Mouse (Mus musculus) adrenal gland, postnatal 25 days (tissue): ENCODE results near the gene Lmo7. TPM values are rescaled to one million over a fixed set of nuclear protein-coding genes. Genes with fewer than 3 reads are reported as not detected.

Source experiments
- DNase-seq: peaks from one replicate; pipeline ENCODE4 v3.0.0; 2021; ENCODE audit warnings: mixed read lengths
- total RNA-seq: library from RNA; stranded (reverse); gene quantifications from 2 replicates; pipeline ENCODE4 v1.2.3, GENCODE M21; 2021

Lmo7 gene
- total RNA-seq, 1 experiment from 2014 or later, result 15.3 TPM

DNA sequence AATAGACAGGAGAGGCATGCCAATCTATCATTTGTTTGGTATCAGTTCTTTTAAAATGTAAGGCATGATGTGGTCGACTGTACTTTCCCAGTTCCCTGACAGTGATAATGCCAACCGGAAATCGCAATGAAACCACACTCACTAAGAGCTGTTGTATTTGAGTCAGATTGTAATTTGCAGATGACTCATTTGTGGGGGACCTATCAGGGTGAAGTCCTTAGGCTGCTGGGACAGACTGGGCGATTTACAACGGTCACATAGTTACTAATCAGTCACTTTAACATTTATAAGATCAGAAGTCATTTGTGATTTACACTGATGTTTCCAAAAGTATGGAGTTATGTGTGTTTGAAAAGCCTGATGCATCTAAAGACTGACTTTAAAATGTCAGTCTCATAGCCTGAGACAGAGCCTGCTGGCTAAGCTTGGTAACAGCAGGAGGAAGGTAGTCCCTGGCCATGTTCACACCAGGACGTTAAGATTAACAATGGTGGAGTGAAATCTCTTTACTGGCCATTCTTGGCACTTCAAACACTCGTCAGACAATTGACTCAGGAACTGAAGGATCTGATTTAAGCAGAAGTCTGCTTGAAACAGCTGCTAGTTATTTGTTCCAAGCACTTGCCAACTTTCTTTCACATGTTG lies 149.4 kb downstream of the Lmo7 start:
- DNase-seq, result no peak

DNA sequence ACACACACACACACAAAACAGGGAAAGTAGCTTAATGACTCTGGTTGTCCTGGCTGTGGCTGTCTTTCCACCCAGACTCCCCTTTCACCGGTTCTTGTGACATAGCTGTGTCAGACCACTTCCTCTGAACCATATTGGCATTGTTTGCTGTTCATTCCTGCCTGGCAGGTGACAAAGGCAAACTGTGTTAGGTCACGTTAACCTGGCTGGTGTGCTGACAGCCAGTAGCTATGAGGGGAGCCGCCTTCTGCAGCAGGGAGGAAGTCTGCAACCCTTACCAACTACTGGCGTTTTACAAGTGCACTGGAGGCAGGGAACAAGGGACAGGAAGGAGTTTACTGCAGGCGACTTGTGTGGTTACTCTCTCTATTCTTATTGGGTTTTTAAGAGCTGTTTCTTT lies 153.2 kb downstream of the Lmo7 start:
- DNase-seq, result no peak

DNA sequence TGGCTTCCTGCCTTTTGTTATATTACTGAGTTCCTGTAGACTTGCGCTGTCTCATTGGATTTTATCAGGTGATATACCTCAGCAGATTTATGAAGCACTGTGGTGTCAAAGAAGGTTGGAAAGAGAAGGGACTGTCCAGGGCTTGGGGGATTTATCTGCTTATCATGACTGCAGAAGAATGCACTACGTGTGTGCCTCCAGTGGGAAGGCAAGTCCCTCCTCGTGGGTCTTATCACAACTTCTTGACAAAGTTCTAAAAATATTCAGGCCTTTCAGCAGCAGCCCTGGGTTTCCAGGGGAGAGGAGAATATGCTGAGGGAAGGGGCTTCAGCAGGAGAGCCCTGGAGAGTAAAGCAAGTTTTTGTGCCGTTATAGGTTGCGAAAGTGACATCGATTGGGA lies 154.0 kb downstream of the Lmo7 start:
- no peak for DNase-seq

DNA sequence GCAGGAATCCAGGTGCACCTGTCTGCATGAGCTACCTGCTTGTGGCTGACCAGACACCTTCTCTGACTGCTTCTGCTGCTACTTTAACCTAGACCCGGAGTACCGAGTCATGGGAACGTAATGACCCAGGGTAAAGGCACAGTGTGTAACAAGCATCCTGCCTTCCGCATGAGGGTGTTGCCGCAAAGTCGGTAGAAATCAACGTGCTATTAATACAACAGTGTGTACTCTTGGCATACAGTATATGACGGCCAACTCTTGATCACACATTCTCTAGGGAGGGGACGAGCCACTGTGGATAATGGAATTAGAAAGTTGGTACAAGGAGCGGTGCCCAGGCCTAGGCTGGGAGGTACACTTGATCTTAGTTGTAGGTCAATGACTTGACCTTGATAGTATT lies 156.6 kb downstream of the Lmo7 start:
- no peak for DNase-seq

DNA sequence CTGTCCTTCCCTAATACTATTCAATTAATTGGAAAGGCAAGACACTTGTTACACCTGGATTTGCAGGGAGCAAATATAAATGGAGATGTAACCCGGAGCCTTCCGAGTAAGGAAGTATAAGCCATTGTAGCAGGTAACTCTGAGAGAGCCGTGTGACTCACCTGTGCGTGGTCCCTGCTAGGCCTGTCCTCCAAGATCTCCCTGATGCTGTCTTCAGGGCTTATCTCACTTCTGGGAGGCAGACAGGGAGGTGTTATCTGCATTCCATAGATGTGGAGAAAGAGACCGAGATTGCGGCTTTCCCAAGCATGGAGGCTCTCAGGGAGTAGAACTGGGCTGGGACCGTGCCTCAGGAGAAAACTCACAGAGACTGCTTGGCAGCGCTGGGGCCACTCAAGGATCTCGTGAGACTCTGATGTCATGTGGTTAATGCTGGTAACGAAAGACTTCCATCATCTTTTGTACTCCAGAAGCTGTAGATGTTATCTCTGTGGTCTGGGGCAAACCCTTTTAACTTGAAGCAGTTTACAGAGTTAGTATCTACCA lies 162.2 kb downstream of the Lmo7 start:
- no peak for DNase-seq

DNA sequence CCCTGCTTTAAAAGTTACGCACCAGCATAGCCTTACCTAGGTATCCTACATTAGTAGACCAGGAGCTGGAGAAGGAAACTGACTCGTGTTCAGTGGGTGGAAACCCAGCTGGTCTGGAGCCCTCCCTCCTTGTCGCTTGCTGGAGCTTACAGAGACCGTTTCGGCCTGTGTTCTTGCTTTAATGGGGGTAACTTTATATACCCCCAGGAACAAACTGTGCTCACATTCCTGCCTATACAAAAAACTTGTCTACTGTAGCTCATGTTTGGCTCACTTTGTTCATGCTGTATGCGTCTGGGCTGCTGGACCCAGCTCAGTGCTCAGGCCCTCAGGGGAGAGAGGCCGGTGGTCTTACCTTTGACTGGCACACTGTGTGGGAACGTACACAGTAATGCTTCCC lies 162.7 kb downstream of the Lmo7 start:
- DNase-seq, result no peak

DNA sequence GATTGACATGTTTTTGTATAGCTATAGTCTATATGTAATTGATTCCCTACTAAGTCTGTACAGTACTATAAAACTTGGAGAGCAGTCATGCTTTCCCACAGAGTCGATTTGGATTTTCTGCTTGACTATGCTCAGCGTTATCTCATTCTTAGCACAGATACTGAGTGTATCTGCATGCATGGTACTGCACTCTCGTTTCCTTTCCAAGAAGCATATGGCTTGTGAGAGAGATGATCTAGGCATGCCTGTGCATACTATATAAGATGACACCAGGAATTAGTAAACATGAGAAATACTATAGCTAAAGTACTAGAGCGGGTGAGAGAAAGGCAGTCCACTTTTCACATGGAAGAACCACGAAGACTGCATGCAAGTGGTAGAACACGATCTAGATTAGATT lies 163.5 kb downstream of the Lmo7 start:
- DNase-seq, result no peak

DNA sequence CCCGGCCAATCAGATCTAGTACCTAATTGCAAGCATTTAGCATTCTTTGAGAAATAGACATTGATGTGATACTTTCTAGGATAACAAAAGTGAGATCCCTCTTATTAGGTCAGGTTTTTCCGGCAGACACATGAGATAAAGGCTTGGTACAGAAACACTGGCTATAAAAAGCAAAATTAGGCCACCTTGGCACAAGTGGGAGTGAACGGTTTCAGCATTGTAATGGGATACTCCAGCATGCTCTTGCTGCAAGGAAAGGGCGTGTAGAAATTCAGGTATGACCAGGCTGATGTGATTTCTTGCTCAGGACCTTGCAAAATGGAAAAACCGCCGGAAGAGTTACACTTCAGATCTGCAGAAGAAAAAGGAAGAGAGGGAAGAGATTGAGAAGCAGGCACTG lies 168.5 kb downstream of the Lmo7 start:
- no peak for DNase-seq

DNA sequence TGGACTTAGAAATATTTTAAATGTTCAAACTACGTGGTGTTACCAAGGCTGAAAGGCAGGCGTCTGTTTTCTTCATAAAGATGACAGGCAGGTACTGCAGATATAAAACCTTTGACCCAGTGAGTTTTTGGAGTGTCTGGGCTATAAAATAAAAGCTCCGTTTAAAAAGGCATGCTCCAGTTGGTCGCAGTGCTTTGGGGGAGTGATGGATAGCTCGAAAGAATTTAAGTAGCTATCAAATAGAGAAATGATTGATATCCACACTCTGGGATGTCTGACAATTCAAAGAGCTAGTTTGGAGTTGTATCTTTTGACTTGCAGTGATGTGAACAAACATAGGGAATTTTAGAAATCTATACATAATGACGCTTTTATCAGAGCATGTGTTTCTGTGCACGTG lies 171.7 kb downstream of the Lmo7 start:
- no peak for DNase-seq

DNA sequence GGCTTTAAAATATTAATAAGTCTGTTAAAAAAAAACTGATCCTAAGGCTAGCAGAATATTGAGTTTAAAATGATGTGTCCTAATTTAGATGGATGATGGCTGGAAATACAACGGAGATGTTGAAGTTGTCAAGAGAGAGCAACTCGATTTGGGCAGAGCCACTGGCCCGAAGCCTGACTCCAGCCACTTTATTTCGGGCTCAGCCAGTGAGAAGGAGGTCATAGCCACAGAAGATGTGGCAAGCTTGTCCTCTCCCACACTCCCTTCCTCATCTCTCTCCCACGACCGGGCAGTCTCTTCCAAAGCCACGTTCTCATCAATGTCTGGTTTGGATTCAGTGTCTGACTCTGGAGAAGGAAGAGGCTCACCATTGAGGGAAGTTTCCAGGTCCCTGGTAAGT lies 172.2 kb downstream of the Lmo7 start:
- no peak for DNase-seq

DNA sequence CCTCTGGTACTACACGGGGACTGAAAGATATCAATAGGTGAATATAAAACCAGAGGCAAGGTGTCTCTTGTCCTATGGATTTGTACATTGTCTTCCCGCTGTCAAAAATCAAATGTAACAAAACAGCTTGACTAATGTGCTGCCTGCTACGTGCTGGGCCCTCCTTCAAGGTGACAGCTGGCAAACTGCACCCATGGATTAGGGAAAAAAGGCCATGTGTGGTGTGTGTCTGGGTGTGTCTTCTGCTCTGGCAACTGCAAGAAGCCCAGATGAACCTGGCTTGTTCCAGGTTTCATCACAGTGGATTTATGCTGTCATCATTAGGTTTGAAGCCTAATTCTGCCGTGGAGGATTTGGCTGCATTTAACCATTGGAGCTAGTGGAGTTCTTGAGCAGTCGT lies 174.0 kb downstream of the Lmo7 start:
- DNase-seq, result no peak

DNA sequence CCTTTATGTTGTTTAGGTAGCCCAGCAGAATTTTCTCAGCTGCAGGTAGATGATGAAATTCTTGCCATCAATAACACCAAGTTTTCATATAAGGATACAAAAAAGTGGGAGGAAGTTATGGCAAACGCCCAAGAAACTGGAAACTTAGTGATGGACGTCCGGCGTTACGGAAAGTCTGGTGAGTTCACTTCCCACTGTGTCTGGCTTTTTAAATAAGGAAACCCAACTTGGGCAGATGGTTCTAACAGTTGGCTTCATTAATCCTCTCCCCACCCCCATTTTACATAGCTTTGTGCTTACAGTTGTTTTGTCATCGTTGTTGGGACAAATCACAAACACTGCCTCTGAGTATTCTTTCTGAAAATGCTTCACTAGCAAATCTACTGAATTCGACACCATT lies 182.2 kb downstream of the Lmo7 start:
- no peak for DNase-seq

DNA sequence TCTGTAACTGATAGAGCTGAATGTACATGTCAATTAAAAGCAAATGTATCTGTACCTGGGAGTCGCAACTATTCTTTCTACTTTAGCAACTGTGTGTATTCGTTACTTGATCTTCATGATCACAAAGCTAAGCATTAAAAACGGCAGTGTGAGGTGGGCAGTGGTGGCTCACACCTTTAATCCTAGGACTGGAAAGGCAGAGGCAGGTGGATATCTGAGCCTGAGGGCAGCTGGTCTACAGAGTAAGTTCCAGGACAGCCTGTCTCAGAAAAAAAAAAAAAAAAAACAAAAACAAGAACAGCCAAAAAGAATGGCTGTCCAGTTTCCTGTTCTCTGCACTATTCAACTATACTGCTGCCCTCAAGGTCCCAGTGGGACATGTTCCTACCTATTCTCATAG lies 182.6 kb downstream of the Lmo7 start:
- no peak for DNase-seq

DNA sequence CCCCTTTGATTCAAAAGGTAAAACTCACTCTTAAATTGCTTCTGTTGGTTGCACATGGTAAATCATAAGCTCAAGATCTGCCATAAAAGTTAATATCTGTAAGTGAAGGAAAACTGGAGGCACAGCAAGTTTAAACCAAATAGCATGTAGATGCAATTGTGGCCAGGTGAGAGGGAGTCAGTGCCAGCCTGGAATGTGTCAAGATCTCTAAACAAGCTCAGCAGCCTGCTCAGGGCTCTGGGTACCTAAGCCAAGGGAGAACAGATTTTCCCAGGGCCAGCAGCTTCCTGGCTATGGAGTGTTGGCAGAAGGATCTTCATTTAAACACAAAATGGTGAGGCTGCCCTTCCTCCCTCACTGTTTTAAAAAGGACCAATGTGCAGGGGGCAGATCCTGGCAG lies 184.6 kb downstream of the Lmo7 start:
- DNase-seq, result no peak

DNA sequence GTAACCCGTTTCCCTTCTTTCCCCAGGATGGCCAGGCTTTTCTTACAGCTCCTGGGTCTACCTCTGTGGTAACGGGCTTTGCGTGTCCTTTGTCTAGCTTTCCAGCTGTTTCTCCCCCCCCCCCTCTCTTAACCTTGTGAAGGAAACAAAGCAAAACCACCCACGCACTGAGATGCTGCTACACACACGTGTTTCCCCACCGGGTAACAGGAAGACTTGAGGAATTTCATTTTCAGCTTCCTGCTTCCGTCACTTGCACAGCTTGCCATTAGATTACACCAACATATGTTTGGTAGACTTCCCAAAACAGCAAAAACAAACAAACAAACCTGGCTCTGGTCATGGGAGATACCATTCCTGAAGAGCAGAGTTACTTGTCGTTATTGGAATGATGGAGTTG lies 186.1 kb downstream of the Lmo7 start:
- no peak for DNase-seq

DNA sequence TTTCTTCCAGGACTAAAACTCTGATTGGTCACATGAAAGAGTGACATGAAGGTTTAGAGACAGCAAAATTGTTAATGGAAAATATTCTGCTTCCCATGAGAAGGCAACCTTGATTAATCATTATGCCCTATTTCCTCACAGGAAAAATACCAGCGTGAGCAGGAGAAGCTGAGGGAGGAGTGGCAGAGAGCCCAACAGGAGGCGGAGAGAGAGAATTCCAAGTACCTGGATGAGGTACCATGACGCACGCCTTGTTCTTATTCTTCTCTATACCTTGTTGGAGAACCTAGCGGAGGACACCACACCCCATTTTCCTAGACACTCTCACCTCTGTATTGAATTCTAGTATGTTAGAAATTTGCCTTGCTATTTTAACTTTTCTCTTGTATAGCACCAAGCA lies 188.7 kb downstream of the Lmo7 start:
- no peak for DNase-seq

DNA sequence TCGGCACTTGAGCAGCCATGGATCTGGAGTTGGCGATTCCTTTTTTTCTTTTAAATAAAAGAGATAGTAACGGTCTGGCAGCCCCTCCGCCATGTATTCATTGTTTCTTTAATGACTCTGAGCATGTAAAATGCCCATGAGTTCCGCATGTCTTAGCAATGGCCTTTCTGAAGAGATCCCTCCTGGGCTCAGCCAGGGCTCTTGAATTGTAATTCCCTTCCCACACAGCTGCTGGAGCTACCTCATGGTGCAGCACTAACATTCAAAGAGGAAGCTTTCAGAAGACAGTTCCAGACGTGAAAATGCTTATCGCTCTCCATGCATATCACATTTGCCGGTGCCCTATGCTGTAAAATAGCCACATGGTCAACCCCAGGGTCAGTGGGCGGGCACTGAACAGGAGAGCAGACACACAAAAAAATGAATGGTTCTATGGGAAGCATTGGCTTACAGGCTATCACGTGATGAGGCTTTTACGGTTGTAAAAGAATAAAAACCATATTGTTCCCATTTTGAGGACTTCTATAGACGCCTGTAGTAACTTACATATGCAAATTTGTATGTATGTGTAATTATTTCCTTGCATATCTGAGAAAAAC lies 198.0 kb downstream of the Lmo7 start:
- DNase-seq, result no peak

DNA sequence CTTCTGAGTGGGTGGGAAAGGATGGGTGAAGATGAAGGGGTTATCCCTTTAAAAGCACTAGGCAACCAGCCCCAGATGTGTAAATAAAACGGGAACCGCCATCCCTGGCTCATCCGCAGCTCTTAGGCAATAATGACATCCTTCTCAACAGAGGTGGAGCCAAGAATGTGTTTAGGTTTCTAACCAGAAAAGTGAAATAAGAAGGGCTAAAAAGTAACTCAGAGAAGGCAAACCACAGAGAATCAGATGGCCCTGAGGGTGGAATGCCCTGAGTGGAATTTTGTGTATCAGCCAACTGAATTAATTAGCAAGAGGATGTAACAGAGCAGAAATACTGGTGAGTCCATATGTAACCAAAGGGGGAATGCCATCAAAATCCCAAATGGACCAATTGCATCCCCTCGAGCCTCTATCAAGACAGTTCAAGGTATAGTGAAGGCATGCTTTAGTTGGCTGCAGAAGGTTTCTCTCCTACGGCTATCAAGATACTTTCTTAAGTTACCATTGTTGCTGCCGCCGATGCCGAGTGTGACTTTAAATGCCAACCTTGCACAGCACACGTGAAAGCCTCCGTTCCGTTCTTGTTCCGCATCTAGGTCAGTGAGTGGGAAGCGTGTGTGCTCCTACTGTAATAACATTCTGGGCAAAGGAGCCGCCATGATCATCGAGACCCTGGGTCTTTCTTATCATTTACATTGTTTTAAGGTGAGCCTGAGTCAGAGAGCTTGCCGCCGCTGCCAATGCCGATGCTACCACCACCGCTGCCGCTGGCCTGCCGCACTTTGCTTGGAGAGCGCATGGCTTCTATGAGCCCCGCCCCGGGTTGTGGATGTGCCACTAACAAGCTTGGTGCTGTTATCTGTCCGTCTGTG lies 201.1 kb downstream of the Lmo7 start:
- DNase-seq, result no peak

DNA sequence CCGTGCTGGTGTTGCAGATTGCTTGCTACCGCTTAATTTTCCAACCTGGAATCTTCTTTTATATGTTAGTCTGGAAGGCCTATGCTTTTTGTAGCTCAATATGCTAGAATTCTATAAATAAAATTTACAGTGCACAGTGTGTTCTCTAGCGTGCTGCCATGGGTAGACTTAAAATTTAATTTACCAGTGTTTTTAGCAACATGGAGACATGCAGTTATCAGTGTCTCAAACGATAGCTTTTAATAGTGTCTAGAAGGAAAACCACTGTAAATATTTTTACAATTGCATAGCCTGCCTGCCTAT lies 201.6 kb downstream of the Lmo7 start:
- no peak for DNase-seq

DNA sequence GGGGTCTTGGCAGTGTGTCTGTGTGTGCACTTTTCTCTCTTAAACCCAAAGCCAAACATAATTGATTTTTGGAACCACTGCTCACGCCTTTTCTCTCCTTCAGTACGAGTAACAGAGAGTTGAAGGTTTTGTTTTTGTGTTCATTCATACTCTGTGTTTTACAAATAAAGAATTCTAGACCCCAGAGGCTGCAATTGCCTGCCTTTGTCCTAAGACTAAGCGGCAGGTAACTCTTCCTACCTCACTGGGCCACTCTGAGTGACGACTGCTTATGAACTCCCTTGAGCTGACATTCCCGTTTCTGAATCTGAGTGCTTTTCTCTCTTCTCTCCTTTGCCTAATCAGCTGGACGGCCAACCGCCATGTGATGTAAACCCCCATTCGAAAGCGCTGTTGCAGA lies 203.8 kb downstream of the Lmo7 start:
- no peak for DNase-seq

DNA sequence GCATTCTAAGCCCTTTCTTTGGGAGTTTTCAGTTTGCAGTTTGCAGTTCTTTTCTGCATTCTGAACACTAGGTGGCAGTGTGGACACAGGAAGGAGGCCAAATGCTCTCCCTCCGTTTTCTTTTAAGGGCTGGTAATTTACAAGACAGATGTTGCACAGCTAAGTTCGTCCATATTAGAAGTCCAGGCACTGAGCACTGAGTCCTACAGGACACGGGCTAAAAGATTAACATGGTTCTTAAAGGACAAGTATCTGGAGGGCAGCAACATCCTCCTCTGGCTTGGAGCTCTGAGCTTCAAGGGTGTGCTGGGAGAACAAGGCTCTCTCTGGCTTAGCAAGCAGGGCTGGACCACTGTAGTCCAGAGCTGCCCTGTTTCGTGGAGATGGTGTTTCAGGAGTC lies 213.2 kb downstream of the Lmo7 start:
- no peak for DNase-seq

DNA sequence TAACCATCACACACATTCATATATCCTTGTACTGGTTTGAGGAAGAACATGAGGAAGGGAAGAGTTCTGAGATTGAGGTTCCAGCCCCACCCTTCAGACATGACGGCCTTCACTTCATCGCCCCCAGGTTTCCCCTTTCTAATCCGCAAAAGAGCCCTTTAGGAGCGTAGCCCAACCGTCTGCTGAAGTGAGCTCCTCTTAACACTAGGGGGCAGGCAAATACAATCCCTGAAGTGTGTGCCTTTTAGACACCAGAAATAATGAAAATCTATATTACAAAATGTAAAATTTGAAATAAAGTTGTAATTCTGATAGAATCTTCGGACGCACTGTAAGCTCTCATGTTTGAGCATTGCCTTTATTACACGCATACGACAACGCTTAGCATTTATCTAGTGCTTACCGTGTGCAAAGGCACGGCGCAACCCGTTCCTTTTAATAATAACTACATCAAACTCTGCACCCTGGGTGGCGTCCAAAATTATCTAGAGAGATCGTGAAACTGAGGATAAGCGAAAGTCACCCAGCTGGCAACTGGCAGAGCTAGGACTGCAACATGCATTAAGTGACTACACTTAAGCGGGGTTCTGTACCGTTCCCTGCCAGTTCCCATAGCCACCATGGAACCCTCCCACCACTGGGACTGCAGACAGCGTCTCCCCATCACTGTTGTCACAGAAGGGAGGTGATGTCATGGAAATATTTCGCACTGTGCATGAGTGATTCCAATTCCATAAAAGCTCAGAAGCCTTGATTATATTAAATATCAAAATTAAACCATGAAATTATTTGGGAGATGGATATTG lies 217.2 kb downstream of the Lmo7 start:
- peak; percentile 9 for DNase-seq

DNA sequence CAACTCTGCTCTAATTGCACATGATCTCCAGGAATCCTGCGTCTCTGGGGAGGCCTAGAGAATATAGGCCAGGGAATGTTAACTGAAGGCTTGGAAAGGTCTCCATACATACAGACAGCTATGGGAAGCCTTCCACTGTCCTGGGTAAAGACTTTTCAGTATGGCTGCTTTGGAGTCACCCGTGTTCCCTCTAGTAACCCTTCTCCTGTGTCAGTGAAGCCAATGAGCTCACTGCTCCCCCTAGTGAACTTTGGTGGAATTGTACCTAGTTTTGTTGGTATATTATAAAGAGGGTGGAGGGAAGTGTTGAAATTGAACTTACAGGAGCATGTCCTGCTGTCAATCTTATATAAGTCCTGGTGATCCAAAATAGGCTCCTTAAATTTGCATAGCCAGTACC lies 219.4 kb downstream of the Lmo7 start:
- DNase-seq, result peak; percentile 6
